Mouse (Mus musculus): ENCODE data around the gene Aldh16a1.

DNA sequence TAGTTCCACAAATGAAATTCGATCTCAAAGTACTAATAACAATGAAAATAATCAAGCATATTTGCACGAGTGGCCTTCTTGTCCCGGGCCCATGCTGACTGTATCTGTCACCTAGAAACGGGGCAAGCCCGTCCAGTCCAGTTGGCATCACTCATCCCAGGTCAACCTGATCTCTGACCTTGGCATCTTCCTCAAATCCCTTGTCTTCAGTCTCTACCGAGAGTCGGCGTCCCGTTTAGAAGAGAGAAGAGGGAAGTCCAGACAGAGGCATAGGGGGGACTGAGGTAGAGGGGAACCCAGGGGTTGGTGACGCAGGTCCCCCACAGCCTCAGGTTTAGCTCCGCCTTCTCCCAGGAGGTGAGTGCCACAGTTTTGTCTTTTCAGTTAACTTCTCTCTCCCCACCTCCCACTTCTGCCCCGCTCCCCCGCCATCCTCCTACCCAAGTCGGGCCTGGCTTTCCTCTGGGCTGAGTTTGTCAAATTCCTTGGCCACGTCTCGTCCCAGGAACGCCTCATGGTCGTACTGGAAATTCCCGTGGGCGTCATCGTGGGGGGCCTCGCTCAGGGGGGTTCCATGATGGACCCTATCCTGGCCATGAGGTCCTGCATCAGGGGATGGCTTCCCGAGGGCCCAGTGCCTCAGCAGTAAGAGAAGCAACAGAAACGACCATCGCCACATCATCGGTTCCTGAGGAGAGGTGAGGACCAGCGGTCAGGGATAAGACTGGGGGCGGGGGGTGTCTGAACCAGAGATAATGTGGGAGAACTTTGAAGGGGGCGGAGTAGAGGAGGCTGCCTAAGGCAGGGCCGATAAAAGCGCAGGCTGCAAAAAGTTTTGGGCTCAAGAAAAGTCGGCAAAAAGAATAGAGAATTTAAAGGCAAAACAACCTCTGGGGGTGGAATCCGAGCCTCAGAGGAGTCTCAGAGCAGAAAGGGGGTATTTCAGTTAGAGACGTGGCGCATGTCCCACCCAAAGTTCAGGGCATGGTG, 63.1 kb downstream of the Aldh16a1 start:
- TF ChIP-seq CTCF (IDR thresholded peaks at IDR 0.05) (no peak), EP300 (IDR thresholded peaks at IDR 0.05) (no peak)
